Mouse (Mus musculus): Measurements from ENCODE around the gene Vmn2r3.
"Not testable (repeated sequence)": the region's sequence is repeated elsewhere in the genome, so short reads cannot be mapped to it uniquely, and the experiment has no call there.

Gene Vmn2r3

DNA sequence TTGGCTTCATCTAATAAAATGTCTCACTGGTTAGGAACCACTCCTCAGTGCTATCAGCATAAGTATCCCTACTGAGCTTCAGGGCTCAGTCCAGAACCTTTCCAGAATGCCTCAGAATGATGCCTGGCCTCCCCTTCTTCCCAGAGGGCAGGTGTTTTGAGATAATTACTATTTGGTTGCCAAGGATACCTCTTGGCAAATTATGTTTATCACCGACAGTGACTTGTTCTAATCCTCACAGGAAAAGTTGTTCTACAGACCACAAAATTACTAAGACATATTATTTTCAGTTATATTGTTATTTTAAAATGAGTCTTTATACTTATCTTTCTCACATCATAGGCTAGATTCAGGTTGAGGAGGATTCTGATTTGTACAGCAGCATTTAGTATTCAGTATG lies at the start of gene Vmn2r3:
TSS of gene Vmn2r3 (minus strand) at position 101 of the 400 bp plus-strand sequence.
- no peak for DNase-seq

- DNase-seq, result no peak
Measured at GRCm38 (mm10) chr3:64332548-64332947, 43.0 kb upstream of the Vmn2r3 start.

DNA sequence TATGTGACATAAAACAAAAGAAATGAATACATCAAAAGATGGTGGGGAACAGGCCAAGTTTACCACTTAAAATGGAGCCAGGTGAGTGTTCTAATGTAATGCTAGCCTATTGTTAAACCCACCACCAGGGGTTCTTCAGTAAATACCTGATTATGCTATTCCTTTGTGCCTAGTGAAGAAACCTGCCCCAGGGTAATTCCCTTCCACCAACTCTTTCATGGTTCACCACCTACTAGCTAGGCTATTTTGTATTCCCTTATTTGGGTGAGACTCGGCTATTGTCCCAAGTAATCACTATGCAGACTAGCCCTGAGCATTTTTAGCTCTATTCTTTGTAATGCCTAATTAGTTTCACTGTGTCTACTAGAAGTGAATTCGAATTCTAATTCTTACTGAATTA lies 32.3 kb upstream of the Vmn2r3 start:
- no peak for DNase-seq

DNA sequence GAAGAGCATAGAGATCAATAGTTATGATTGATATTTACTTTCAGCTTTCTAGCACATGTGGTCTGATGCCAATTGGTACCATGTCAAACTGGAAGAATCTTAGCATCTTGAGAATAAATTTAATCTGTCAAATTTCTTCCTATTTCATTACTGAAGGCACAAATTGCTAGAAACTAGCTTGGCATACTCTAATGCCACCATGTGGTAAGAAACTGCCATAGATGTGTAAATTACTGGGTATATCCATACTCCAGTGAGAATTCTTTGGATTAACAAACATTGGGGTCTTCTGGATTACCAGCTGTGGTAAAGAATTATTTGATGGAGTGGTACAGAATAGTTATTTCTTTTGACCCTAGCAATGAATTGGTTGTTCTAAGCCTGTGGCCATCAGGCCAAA lies 17.3 kb upstream of the Vmn2r3 start:
- no peak for DNase-seq

DNA sequence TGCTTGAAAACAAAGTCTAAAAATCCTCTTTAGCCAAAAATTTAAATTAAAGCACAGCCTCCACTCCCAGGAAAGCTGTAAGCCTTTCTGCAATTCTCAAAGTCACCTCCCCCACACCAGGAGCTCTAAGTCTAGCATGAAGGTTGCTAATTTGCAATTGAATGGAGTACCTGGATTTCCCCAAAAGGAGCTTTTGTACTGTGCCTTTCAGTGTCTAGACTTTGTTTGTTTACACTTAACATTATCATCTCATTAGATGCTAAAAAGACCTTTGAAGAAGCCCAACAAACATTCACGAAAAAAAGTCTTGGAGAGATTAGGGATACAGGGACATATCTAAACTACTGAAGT lies 23.8 kb downstream of the Vmn2r3 start:
- DNase-seq, result no peak

DNA sequence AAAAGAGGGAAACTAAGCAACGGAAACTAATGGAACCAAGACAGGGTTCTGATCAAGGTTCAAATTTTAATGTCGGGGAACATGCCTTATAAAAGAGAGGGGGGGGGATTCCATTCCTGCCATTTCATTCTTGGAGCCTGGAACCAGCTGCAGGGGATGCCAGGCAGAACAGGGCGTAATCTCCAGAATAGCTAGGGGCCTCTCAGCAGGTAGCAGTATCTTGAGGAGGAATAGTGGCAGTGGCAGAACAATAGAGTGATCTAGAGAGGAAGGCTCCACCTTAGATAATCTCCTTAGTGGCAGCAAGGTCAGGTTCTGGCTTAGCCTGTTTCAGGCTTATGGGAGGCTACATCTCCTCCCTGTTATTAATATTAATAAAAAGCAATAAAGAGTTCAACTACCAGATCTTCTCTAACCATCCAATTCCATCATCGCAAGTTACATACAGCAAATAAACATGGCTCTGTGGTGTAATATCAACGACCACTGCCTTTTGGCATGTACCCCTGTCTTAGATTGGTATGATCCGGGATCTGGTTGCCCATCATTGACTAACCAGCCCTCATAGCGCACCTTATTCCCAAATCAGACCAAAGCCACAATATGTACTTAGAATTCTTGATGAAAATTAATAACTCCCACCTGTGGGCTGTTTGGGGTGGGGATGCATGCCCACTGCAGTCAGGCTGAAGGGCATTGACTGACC lies 24.3 kb downstream of the Vmn2r3 start:
- DNase-seq, result not testable (repeated sequence)

- no peak for DNase-seq
Measured at GRCm38 (mm10) chr3:64259582-64259981, 29.9 kb downstream of the Vmn2r3 start.

GRCm38 (mm10) chr3:64251646-64252045 lies 37.9 kb downstream of the Vmn2r3 start:
- DNase-seq, result no peak

DNA sequence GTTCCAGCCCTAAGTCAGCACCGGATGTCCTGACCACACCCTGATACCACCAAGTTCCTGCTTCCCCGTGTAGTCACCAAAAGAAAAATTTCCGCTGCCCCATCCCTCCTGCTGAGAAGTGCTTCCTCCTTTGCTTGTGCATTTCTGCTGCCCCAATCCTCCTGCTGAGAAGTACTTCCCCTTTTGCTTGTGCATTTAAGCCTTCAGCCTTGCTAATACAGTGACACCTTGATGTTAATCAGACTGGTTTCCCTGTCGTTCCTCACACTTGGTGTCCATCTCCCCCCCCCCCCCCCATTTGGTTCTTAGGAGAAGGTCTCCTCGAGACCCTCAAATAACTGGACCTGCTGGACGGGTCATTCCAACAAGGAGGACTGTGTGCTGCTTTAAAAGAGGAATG lies 39.0 kb downstream of the Vmn2r3 start:
- DNase-seq, result not testable (repeated sequence)

- not testable (repeated sequence) for DNase-seq
Measured at GRCm38 (mm10) chr3:64235459-64235858, 54.0 kb downstream of the Vmn2r3 start.

- DNase-seq, result not testable (repeated sequence)
Measured at GRCm38 (mm10) chr3:64233655-64234054, 55.9 kb downstream of the Vmn2r3 start.

- no peak for DNase-seq
Measured at GRCm38 (mm10) chr3:64227243-64227642, 62.3 kb downstream of the Vmn2r3 start.
